Mouse (Mus musculus) liver, embryonic 13.5 days (tissue): ENCODE results near the gene Xlr5a. TPM values are rescaled to one million over a fixed set of nuclear protein-coding genes. Genes with fewer than 3 reads are reported as not detected.
A peak's percentile ranks its signal among the peaks of the same experiment; 100 is the strongest.
"Not testable (repeated sequence)": the region's sequence is repeated elsewhere in the genome, so short reads cannot be mapped to it uniquely, and the experiment has no call there.

Source experiments
- ATAC-seq: fragments of 200-750 bp; cut with Nextera tagmentation; 2 replicates; pipeline ENCODE4 v1.8.0; 2017; ENCODE audit warnings: low read depth, mild to moderate bottlenecking, moderate number of reproducible peaks, moderate library complexity
- DNase-seq: peaks from one replicate; pipeline ENCODE4 v3.0.0; 2022
- H3K27ac ChIP-seq: fragments of 300-500 bp; sonication (generic); 2 replicates; pipeline ENCODE4 v1.5.1; 2015; ENCODE audit warnings: moderate library complexity, mild to moderate bottlenecking, inconsistent platforms
- H3K27me3 ChIP-seq: fragments of 300-500 bp; sonication (generic); 2 replicates; pipeline ENCODE4 v1.6.1; 2015; ENCODE audit warnings: mild to moderate bottlenecking, inconsistent platforms
- H3K36me3 ChIP-seq: fragments of 300-500 bp; sonication (generic); 2 replicates; pipeline ENCODE4 v1.6.1; 2015; ENCODE audit warnings: mild to moderate bottlenecking, inconsistent platforms
- H3K4me1 ChIP-seq: fragments of 300-500 bp; sonication (generic); replicated peaks from 2 replicates; pipeline ENCODE4 v1.6.1; 2015; ENCODE audit warnings: inconsistent platforms
- H3K4me2 ChIP-seq: fragments of 300-500 bp; sonication (generic); 2 replicates; pipeline ENCODE4 v1.6.1; 2015; ENCODE audit warnings: inconsistent platforms, mild to moderate bottlenecking, moderate library complexity
- H3K4me3 ChIP-seq: fragments of 300-500 bp; sonication (generic); replicated peaks from 2 replicates; pipeline ENCODE4 v1.5.1; 2015; ENCODE audit warnings: mild to moderate bottlenecking, inconsistent platforms
- H3K9ac ChIP-seq: fragments of 300-500 bp; sonication (generic); 2 replicates; pipeline ENCODE4 v1.6.1; 2015; ENCODE audit warnings: mild to moderate bottlenecking, inconsistent platforms
- H3K9me3 ChIP-seq: fragments of 300-500 bp; sonication (generic); replicated peaks from 2 replicates; pipeline ENCODE4 v1.6.1; 2016; ENCODE audit warnings: inconsistent platforms
- whole genome bisulfite sequencing: fragments of 180-500 bp; shearing (Covaris S2); methylation state at CpG from one replicate; pipeline ENCODE4 v1.1.7; 2015; ENCODE audit not compliant: insufficient replicate concordance; 5-methylcytosine and 5-hydroxymethylcytosine counted together
- polyA plus RNA-seq: library from polyadenylated mRNA; unstranded; fragments of >200 nt; fragmentation: Nextera tagmentation; extraction: Ambion mirVana; gene quantifications from 2 replicates; pipeline ENCODE4 v1.2.1, GENCODE M21; 2015

Gene Xlr5a
- polyA plus RNA-seq, 1 experiment from 2014 or later: not detected

- H3K9me3 ChIP-seq, H3K27ac ChIP-seq, H3K9ac ChIP-seq, H3K36me3 ChIP-seq, H3K4me3 ChIP-seq, H3K4me1 ChIP-seq, H3K4me2 ChIP-seq, DNase-seq, H3K27me3 ChIP-seq, ATAC-seq: not testable (repeated sequence)
- WGBS: no CpG with 5 or more reads among the region's 12 CpGs
Measured at GRCm38 (mm10) chrX:73122859-73123829, 169.6 kb downstream of the Xlr5a start.

- H3K4me3 ChIP-seq, H3K36me3 ChIP-seq, H3K9me3 ChIP-seq, H3K9ac ChIP-seq, H3K27me3 ChIP-seq, H3K4me1 ChIP-seq, H3K27ac ChIP-seq, H3K4me2 ChIP-seq, ATAC-seq, DNase-seq: not testable (repeated sequence)
- no CpG with 5 or more reads among the region's 7 CpGs for WGBS
Measured at GRCm38 (mm10) chrX:73116747-73117146, 176.0 kb downstream of the Xlr5a start, which contains the start of gene Gm14685. Gene Gm14685 (plus strand): TSS chrX:73117047.

DNA sequence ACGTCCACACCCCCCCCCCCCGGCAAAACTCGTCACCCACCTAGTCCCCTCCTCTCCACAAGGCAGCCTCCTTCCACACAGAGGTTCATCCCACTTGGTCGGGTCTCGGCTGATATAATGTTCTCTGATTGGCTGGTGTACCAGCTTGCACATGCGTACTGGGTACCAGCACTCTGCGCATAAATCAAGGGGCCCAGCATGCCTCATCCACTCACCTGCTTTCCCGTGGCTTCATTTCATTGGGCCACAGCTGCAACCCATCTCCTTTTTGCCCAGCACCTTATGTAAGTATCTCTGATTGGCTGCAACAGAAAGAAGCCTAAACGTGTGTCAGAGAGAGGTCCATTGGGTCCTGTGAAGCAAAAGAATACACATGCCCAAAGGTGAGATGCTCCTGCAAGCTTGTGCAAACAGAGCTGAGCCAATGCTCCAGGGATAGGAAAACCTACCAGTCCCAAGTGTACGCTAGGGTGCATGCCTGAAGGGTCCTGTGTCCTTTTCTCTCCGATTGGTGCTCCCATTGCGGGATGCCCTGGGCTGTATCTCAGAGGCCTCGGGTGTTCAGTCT is 195.8 kb downstream of the Xlr5a start, which contains the start of gene Xlr3a:
Xlr3a (minus strand) TSS at position 155 of the 568 bp plus-strand sequence.
- 62% methylated on average over 13 of the region's 13 CpGs for WGBS
- DNase-seq: peak; percentile 1
- not testable (repeated sequence) for H3K27ac ChIP-seq, H3K9ac ChIP-seq, H3K36me3 ChIP-seq, H3K4me3 ChIP-seq, H3K4me1 ChIP-seq, H3K27me3 ChIP-seq, ATAC-seq, H3K4me2 ChIP-seq, H3K9me3 ChIP-seq

- 47% methylated on average over 19 of the region's 19 CpGs for WGBS
- not testable (repeated sequence) for H3K9ac ChIP-seq, ATAC-seq
Measured at GRCm38 (mm10) chrX:73082267-73083055, 210.3 kb downstream of the Xlr5a start, which contains the start of gene Xlr4a. Gene Xlr4a (minus strand): TSS chrX:73082478.

GRCm38 (mm10) chrX:73066765-73067312 is 225.9 kb downstream of the Xlr5a start:
- H3K4me1 ChIP-seq, H3K9me3 ChIP-seq, H3K4me3 ChIP-seq, H3K4me2 ChIP-seq, H3K36me3 ChIP-seq, H3K9ac ChIP-seq, H3K27ac ChIP-seq, DNase-seq, ATAC-seq: not testable (repeated sequence)
- 52% methylated on average over 2 of the region's 5 CpGs for WGBS
- peaks cover 14% of the 10 kb centered on the region; the same call in 1 of the 2 replicates for H3K27me3 ChIP-seq

More at GRCm38 (mm10) chrX:73082267-73083055, 210.3 kb downstream of the Xlr5a start, which contains the start of gene Xlr4a:
- not testable (repeated sequence) for H3K4me3 ChIP-seq, H3K4me1 ChIP-seq, H3K9me3 ChIP-seq, H3K36me3 ChIP-seq, H3K27me3 ChIP-seq, H3K4me2 ChIP-seq, H3K27ac ChIP-seq, DNase-seq

GRCm38 (mm10) chrX:73064415-73064793 is 228.4 kb downstream of the Xlr5a start, which contains the start of gene Pnma3:
Gene Pnma3 (plus strand): TSS chrX:73064787.
- no peaks in the 10 kb centered on the region for H3K36me3 ChIP-seq
- ATAC-seq: no peak
- H3K4me2 ChIP-seq: no peak within 1 kb of the TSS
- no peak within 1 kb of the TSS for H3K9ac ChIP-seq
- no peak within 1 kb of the TSS for H3K4me3 ChIP-seq
- H3K27ac ChIP-seq: no peak within 1 kb of the TSS
- H3K27me3 ChIP-seq: peaks cover 14% of the 10 kb centered on the region; the same call in 1 of the 2 replicates
- 32% methylated on average over 7 of the region's 7 CpGs for WGBS
- no peaks in the 10 kb centered on the region for H3K4me1 ChIP-seq
- DNase-seq: no peak
- no peaks in the 10 kb centered on the region for H3K9me3 ChIP-seq

DNA sequence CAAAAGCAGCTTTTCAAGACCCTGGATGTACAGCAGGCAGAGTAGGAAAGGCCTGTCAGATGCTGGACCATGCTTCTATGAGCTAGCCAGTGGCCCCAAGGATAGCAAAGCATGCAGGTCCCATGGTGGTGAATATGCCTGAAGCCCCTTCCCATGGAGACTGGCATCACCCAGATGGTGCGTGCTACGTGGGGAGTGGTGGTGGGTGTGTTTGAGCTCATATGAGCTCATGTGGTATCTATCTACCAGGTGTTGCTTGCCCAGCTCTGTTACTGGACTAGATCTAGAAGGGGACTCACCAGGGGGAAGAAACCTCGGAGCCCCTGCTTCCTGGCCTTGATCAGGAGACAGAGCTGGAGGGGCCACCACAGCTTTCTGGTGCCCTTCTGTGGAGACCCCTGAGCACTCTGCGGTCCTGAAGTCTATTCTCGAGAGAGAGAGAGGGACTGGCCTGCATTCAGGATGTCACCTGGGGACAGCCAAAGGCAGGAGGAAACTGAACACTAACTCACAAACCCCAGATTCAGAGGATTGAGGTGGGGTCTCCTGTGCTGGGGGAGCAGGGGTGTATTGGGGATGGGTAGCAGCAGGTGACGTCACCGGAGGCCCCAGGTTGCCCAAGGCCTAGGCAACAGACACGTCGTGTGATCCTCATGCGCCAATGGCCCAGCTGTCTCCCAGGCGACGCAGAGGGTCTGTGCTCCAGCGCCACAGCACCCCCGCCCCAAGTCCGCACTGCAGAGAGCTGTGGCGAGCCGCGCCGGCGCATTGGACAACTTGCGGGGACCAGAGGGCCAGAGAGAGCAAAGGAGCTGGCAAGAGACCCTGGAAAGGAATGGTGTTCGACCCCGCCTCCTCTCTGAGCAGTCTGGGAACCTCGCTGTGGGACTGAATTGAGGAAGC is 229.0 kb downstream of the Xlr5a start:
- no peak overlapping the region for H3K4me2 ChIP-seq
- H3K4me3 ChIP-seq: no peak overlapping the region
- no peak for DNase-seq
- H3K27me3 ChIP-seq: peaks cover 14% of the 10 kb centered on the region; the same call in 1 of the 2 replicates
- no peaks in the 10 kb centered on the region for H3K36me3 ChIP-seq
- no peaks in the 10 kb centered on the region for H3K9me3 ChIP-seq
- no peak for ATAC-seq
- no peaks in the 10 kb centered on the region for H3K4me1 ChIP-seq
- no peak overlapping the region for H3K27ac ChIP-seq
- no peak overlapping the region for H3K9ac ChIP-seq
- WGBS: 35% methylated on average over 24 of the region's 24 CpGs

DNA sequence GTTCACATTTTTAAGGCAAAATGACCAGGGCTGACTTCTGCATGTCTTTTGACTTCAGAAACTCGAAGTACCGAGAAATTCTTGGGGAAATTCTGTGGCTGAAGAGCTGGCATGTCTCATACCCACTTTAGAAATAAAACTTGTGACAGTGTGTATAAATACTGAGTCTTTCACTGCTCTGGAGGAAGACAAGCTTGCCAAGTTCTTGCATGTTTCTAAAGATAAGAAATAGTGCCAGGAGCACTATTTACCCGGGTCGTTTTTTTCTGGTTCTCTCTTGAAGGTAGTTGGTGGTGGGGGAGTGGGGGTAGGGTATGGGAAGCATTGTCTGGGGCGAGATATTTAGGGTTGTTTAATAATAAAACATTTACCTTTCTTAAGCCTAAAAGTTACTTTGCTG is 230.5 kb downstream of the Xlr5a start:
- ATAC-seq (no peak), DNase-seq (no peak)
- H3K4me1 ChIP-seq: no peaks in the 10 kb centered on the region
- 39% methylated on average over 5 of the region's 5 CpGs for WGBS
- peaks cover 14% of the 10 kb centered on the region; the same call in 1 of the 2 replicates for H3K27me3 ChIP-seq
- no peak overlapping the region for H3K9ac ChIP-seq
- H3K4me2 ChIP-seq: no peak overlapping the region
- no peak overlapping the region for H3K27ac ChIP-seq
- H3K4me3 ChIP-seq: no peak overlapping the region
- no peaks in the 10 kb centered on the region for H3K9me3 ChIP-seq
- no peaks in the 10 kb centered on the region for H3K36me3 ChIP-seq

DNA sequence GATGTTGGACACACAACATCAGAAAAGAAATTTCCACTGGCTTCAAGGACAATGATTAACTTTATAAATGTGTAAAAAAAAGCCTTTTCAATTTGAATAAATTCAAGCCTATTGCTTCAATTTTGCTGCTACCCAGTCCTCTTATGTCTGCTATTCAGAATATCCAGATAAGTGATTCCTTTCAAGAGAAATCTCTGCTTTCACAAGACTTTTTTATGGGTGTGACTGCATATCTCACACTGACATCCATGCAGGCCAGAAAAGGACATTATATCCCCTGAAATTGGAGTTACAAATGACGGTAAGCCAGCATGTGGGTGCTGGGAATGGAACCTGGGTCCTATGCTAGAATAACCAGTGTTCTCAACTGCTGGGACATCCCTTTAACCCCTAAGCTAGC is 231.2 kb downstream of the Xlr5a start:
- Histone ChIP-seq H3K9ac (no peak overlapping the region), H3K27me3 (peaks cover 14% of the 10 kb centered on the region; the same call in 1 of the 2 replicates), H3K4me1 (no peaks in the 10 kb centered on the region), H3K4me3 (no peak overlapping the region), H3K9me3 (no peaks in the 10 kb centered on the region), H3K4me2 (no peak overlapping the region), H3K36me3 (no peaks in the 10 kb centered on the region), H3K27ac (no peak overlapping the region)
- no peak for ATAC-seq
- 46% methylated on average over 1 of the region's 1 CpGs for WGBS
- DNase-seq: no peak
